Comparison of ENCODE assay signal across 26 mouse cellular contexts in the genomic region with DNA sequence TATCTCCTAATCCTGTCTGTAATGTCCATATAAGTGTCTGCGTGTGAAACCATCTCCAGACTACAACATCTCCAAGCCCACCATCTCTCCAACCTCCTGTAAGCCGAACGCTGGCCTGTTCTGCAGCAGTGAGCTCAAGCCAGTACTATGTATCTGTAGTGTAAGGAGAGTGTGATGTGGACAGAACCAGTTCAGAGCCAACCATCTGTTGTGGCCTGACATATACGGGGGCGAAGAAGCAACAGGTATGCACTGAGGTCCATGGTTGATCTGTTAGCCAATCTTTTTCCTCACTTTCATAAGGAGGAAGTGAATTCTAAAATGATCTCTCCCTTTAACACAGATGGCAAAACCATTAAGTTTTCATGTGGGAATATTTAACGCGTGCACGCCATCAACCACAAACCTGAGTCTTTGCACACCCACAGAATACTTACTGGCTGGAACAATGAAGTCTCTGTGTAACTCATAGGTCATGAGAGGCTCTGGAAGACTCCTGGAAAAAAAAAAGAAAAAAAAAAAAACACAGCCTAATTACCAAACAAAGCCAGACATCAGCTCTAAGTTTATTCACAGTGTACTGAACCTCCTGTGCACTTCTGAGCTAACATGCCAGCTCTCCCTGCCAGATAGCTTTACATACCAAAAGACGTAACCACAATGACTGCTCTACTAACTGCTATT.
DNase-seq lines count a peak whose midpoint lies in the region; ATAC-seq lines count a peak whose summit lies in the region.
"Had no signal": no experiment of that assay in that cellular context is flagged by ENCODE, and none has a peak within 500 bp of the region (broad histone marks: within the 10 kb centered on the region; RNA-seq: fewer than 3 reads in every experiment).

No protein-coding gene starts in this region.

- H3K27ac ChIP-seq in embryonic facial prominence, embryonic 12.5 days, result peak overlapping the region; percentile 67; the same call in 1 of the 2 replicates
- peak overlapping the region; percentile 43; the same call in 1 of the 2 replicates for H3K27ac ChIP-seq in limb, embryonic 15.5 days
- H3K27ac ChIP-seq: hindbrain, embryonic 12.5 days; neural tube, embryonic 15.5 days had no signal

- no peak; the same call in 1 of the 2 replicates for ATAC-seq in embryonic facial prominence, embryonic 12.5 days (ENCODE audit: insufficient number of reproducible peaks, insufficient read depth, low FRiP score, low TSS enrichment)
- ATAC-seq in limb, embryonic 15.5 days (ENCODE audit: insufficient number of reproducible peaks, low FRiP score, low TSS enrichment, low read depth), result peak; percentile 61; the same call in 1 of the 2 replicates
- ATAC-seq: inflammation-experienced regulatory T-cells, adult 6 months had no signal

- H3K4me2 ChIP-seq in embryonic facial prominence, embryonic 12.5 days (replicated peaks), result no peak overlapping the region
- H3K4me2 ChIP-seq in limb, embryonic 15.5 days, result no peak overlapping the region
- H3K4me2 ChIP-seq: heart, embryonic 11.5 days; hindbrain, embryonic 12.5 days; liver, embryonic 11.5 days; neural tube, embryonic 15.5 days had no signal

- peaks cover 36% of the 10 kb centered on the region for H3K4me1 ChIP-seq in embryonic facial prominence, embryonic 12.5 days
- peaks cover 35% of the 10 kb centered on the region for H3K4me1 ChIP-seq in limb, embryonic 15.5 days
- H3K4me1 ChIP-seq: neural tube, embryonic 15.5 days had no signal

- H3K9ac ChIP-seq in embryonic facial prominence, embryonic 12.5 days, result no peak overlapping the region
- no peak overlapping the region for H3K9ac ChIP-seq in limb, embryonic 15.5 days
- H3K9ac ChIP-seq: hindbrain, embryonic 12.5 days; neural tube, embryonic 15.5 days had no signal

- H3K27me3 ChIP-seq in embryonic facial prominence, embryonic 12.5 days, result no peaks in the 10 kb centered on the region
- H3K27me3 ChIP-seq in limb, embryonic 15.5 days, result no peaks in the 10 kb centered on the region
- H3K27me3 ChIP-seq: hindbrain, embryonic 12.5 days; neural tube, embryonic 15.5 days had no signal

- H3K36me3 ChIP-seq in embryonic facial prominence, embryonic 12.5 days, result no peaks in the 10 kb centered on the region
- peaks cover 2% of the 10 kb centered on the region; the same call in 1 of the 2 replicates for H3K36me3 ChIP-seq in limb, embryonic 15.5 days
- H3K36me3 ChIP-seq: hindbrain, embryonic 12.5 days; neural tube, embryonic 15.5 days had no signal

- no peak overlapping the region for H3K4me3 ChIP-seq in embryonic facial prominence, embryonic 12.5 days
- H3K4me3 ChIP-seq in limb, embryonic 15.5 days, result no peak overlapping the region
- H3K4me3 ChIP-seq: erythroblast, embryonic 14.5 days; hindbrain, embryonic 12.5 days; neural tube, embryonic 15.5 days had no signal

- DNase-seq in Muller cell, postnatal 12 days (ENCODE audit: inconsistent ontology term), result peak; percentile 63
- peak; percentile 63 for DNase-seq in forelimb bud, embryonic 11.5 days (ENCODE audit: low read depth, low spot score)
- DNase-seq in thymus, postnatal 0 days (ENCODE audit: low spot score), result no peak
- no peak for DNase-seq in layer of hippocampus, postnatal 25 days (ENCODE audit: extremely low spot score in 1 of 2, low spot score in 1 of 2)
- no peak for DNase-seq in adrenal gland, adult (ENCODE audit: inconsistent age in 2 of 2, low spot score in 1 of 2)
- DNase-seq in embryo, embryonic 11 days, result no peak
- DNase-seq: adrenal gland, postnatal 36 days; cerebellum, adult 8-10 months; gastrocnemius, postnatal 10 days; heart, postnatal 10 days; kidney, adult 9 months; kidney, postnatal 36 days; layer of hippocampus, adult 9-11 months; lung, adult 18-20 months; lung, postnatal 14 days; midbrain, embryonic 14.5 days; right cerebral cortex, postnatal 25 days; thymus, postnatal 4 days had no signal

- WGBS in embryonic facial prominence, embryonic 12.5 days, result 62% methylated on average over 9 of the region's 9 CpGs
- 48% methylated on average over 9 of the region's 9 CpGs for WGBS in limb, embryonic 15.5 days

- no peaks in the 10 kb centered on the region for H3K9me3 ChIP-seq in embryonic facial prominence, embryonic 12.5 days
- H3K9me3 ChIP-seq in limb, embryonic 15.5 days, result no peaks in the 10 kb centered on the region
- H3K9me3 ChIP-seq: hindbrain, embryonic 12.5 days; neural tube, embryonic 15.5 days had no signal

Comparison
In these comparisons a context has a peak if more than half of its experiments do, and no peak if none do; other contexts are left out.
1. DNase-seq: peak in Muller cell, postnatal 12 days (single experiment) and forelimb bud, embryonic 11.5 days (single experiment); none in thymus, postnatal 0 days (single experiment), layer of hippocampus, postnatal 25 days (0 of 2), adrenal gland, adult (0 of 2) and embryo, embryonic 11 days (single experiment).